Mouse (Mus musculus) central nervous system, embryonic 14 days (tissue): ENCODE data around the gene Cyp2d26. TPM values are rescaled to one million over a fixed set of nuclear protein-coding genes. Genes with fewer than 3 reads are reported as not detected.

Source experiments
- polyA plus RNA-seq: library from polyadenylated mRNA; depleted of rRNA; stranded (reverse); fragments of >200 nt; gene quantifications from 2 replicates; pipeline ENCODE4 v1.2.3, GENCODE M21; 2012; rRNA removed

Cyp2d26 gene
- polyA plus RNA-seq, result 0.19 and 0.34 TPM in 2 replicates

GRCm38 (mm10) chr15:82794277-82794676 lies at the start of gene Cyp2d26:
Cyp2d26 (minus strand) TSS chr15:82794294.

GRCm38 (mm10) chr15:82763631-82764420 lies 30.3 kb downstream of the Cyp2d26 start, which contains the start of gene Cyp2d40:
Cyp2d40 (minus strand) TSS chr15:82764183.

Other genes starting within 250 kb of the Cyp2d26 start
- not detected in 2 replicates for gene Cyp2d12, start 239.2 kb downstream of the Cyp2d26 start, polyA plus RNA-seq
- gene Cyp2d34, start 173.3 kb downstream of the Cyp2d26 start, polyA plus RNA-seq, result not detected in 2 replicates
- 0.08 and 0.14 TPM in 2 replicates for gene Cyp2d40, start 30.1 kb downstream of the Cyp2d26 start, polyA plus RNA-seq
- gene Tcf20, start 193.6 kb upstream of the Cyp2d26 start, polyA plus RNA-seq, result 35.9 and 39.3 TPM in 2 replicates
- 1.8 and 2.1 TPM in 2 replicates for gene Nfam1, start 239.0 kb upstream of the Cyp2d26 start, polyA plus RNA-seq